Mouse (Mus musculus): ENCODE results near the gene Trim16. TPM values are rescaled to one million over a fixed set of nuclear protein-coding genes. Genes with fewer than 3 reads are reported as not detected.

Trim16 gene
- polyA plus RNA-seq, 1 experiment from 2014 or later: 16.4 TPM

GRCm38 (mm10) chr11:62865562-62865961, 45.5 kb downstream of the Trim16 start:
- Histone ChIP-seq H3K36me3 (ENCODE audit: insufficient read depth, low read length) (no peaks in the 10 kb centered on the region), H3K4me3 (replicated peaks; ENCODE audit: low read depth, low read length) (no peak overlapping the region)
- no peak for DNase-seq (ENCODE audit: low spot score)

GRCm38 (mm10) chr11:62866685-62867084, 46.7 kb downstream of the Trim16 start:
- DNase-seq (ENCODE audit: low spot score) (no peak), ATAC-seq (replicated peaks; ENCODE audit: low FRiP score, low read depth) (no peak)
- no peak overlapping the region for H3K4me2 ChIP-seq (ENCODE audit: low read length)
- no peak overlapping the region for H3K27ac ChIP-seq
- H3K27me3 ChIP-seq (ENCODE audit: insufficient read depth, low read length): no peaks in the 10 kb centered on the region
- no peak overlapping the region for H3K4me3 ChIP-seq (replicated peaks; ENCODE audit: low read depth, low read length)
- TF ChIP-seq CTCF (IDR thresholded peaks at IDR 0.05; ENCODE audit: low read depth): no peak
- no peaks in the 10 kb centered on the region for H3K36me3 ChIP-seq (ENCODE audit: insufficient read depth, low read length)
- WGBS: 78% methylated on average over 7 of the region's 7 CpGs
- no peak overlapping the region for H3K9ac ChIP-seq (ENCODE audit: low read depth, low read length)
- no peaks in the 10 kb centered on the region for H3K9me3 ChIP-seq (replicated peaks; ENCODE audit: low read length)
- no peaks in the 10 kb centered on the region for H3K4me1 ChIP-seq (replicated peaks; ENCODE audit: insufficient read depth, low read length)

More at GRCm38 (mm10) chr11:62865562-62865961, 45.5 kb downstream of the Trim16 start:
- WGBS: 77% methylated on average over 4 of the region's 4 CpGs
- H3K4me1 ChIP-seq (replicated peaks; ENCODE audit: insufficient read depth, low read length): no peaks in the 10 kb centered on the region
- H3K27me3 ChIP-seq (ENCODE audit: insufficient read depth, low read length): no peaks in the 10 kb centered on the region
- H3K4me2 ChIP-seq (ENCODE audit: low read length): no peak overlapping the region
- ATAC-seq (replicated peaks; ENCODE audit: low FRiP score, low read depth): no peak
- TF ChIP-seq CTCF (IDR thresholded peaks at IDR 0.05; ENCODE audit: low read depth): no peak
- H3K9me3 ChIP-seq (replicated peaks; ENCODE audit: low read length): no peaks in the 10 kb centered on the region
- no peak overlapping the region for H3K27ac ChIP-seq
- no peak overlapping the region for H3K9ac ChIP-seq (ENCODE audit: low read depth, low read length)

GRCm38 (mm10) chr11:62869201-62869600, 49.2 kb downstream of the Trim16 start:
- Histone ChIP-seq H3K9ac (ENCODE audit: low read depth, low read length) (no peak overlapping the region), H3K4me2 (ENCODE audit: low read length) (no peak overlapping the region), H3K36me3 (ENCODE audit: insufficient read depth, low read length) (no peaks in the 10 kb centered on the region), H3K4me1 (replicated peaks; ENCODE audit: insufficient read depth, low read length) (no peaks in the 10 kb centered on the region), H3K27me3 (ENCODE audit: insufficient read depth, low read length) (no peaks in the 10 kb centered on the region), H3K9me3 (replicated peaks; ENCODE audit: low read length) (no peaks in the 10 kb centered on the region), H3K4me3 (replicated peaks; ENCODE audit: low read depth, low read length) (no peak overlapping the region), H3K27ac (no peak overlapping the region)
- TF ChIP-seq CTCF (IDR thresholded peaks at IDR 0.05; ENCODE audit: low read depth): no peak
- ATAC-seq (replicated peaks; ENCODE audit: low FRiP score, low read depth) (no peak), DNase-seq (ENCODE audit: low spot score) (no peak)
- WGBS: 74% methylated on average over 5 of the region's 5 CpGs

GRCm38 (mm10) chr11:62869715-62870371, 49.8 kb downstream of the Trim16 start:
- H3K4me1 ChIP-seq (replicated peaks; ENCODE audit: insufficient read depth, low read length): no peaks in the 10 kb centered on the region
- ATAC-seq (replicated peaks; ENCODE audit: low FRiP score, low read depth) (no peak), DNase-seq (ENCODE audit: low spot score) (no peak)
- H3K9ac ChIP-seq (ENCODE audit: low read depth, low read length): no peak overlapping the region
- H3K27me3 ChIP-seq (ENCODE audit: insufficient read depth, low read length): no peaks in the 10 kb centered on the region
- no peaks in the 10 kb centered on the region for H3K36me3 ChIP-seq (ENCODE audit: insufficient read depth, low read length)
- WGBS: 80% methylated on average over 8 of the region's 8 CpGs
- no peaks in the 10 kb centered on the region for H3K9me3 ChIP-seq (replicated peaks; ENCODE audit: low read length)
- no peak overlapping the region for H3K27ac ChIP-seq
- no peak for TF ChIP-seq CTCF (IDR thresholded peaks at IDR 0.05; ENCODE audit: low read depth)
- no peak overlapping the region for H3K4me2 ChIP-seq (ENCODE audit: low read length)
- no peak overlapping the region for H3K4me3 ChIP-seq (replicated peaks; ENCODE audit: low read depth, low read length)

- Histone ChIP-seq H3K4me2 (ENCODE audit: low read length) (no peak overlapping the region), H3K36me3 (ENCODE audit: insufficient read depth, low read length) (no peaks in the 10 kb centered on the region), H3K27me3 (ENCODE audit: insufficient read depth, low read length) (no peaks in the 10 kb centered on the region), H3K9ac (ENCODE audit: low read depth, low read length) (no peak overlapping the region), H3K9me3 (replicated peaks; ENCODE audit: low read length) (no peaks in the 10 kb centered on the region), H3K27ac (no peak overlapping the region), H3K4me3 (replicated peaks; ENCODE audit: low read depth, low read length) (no peak overlapping the region), H3K4me1 (replicated peaks; ENCODE audit: insufficient read depth, low read length) (no peaks in the 10 kb centered on the region)
- 78% methylated on average over 9 of the region's 9 CpGs for WGBS
- ATAC-seq (replicated peaks; ENCODE audit: low FRiP score, low read depth) (no peak), DNase-seq (ENCODE audit: low spot score) (no peak)
- TF ChIP-seq CTCF (IDR thresholded peaks at IDR 0.05; ENCODE audit: low read depth): no peak
These were observed 53.4 kb downstream of the Trim16 start for GRCm38 (mm10) chr11:62873479-62873878.

GRCm38 (mm10) chr11:62875696-62876095, 55.7 kb downstream of the Trim16 start:
- no peaks in the 10 kb centered on the region for H3K27me3 ChIP-seq (ENCODE audit: insufficient read depth, low read length)
- H3K4me2 ChIP-seq (ENCODE audit: low read length): no peak overlapping the region

GRCm38 (mm10) chr11:62876445-62876844, 56.4 kb downstream of the Trim16 start:
- ATAC-seq (replicated peaks; ENCODE audit: low FRiP score, low read depth): no peak
- no peaks in the 10 kb centered on the region for H3K36me3 ChIP-seq (ENCODE audit: insufficient read depth, low read length)

More at GRCm38 (mm10) chr11:62875696-62876095, 55.7 kb downstream of the Trim16 start:
- 88% methylated on average over 1 of the region's 1 CpGs for WGBS
- no peaks in the 10 kb centered on the region for H3K36me3 ChIP-seq (ENCODE audit: insufficient read depth, low read length)
- TF ChIP-seq CTCF (IDR thresholded peaks at IDR 0.05; ENCODE audit: low read depth): no peak
- no peak overlapping the region for H3K4me3 ChIP-seq (replicated peaks; ENCODE audit: low read depth, low read length)
- no peak overlapping the region for H3K9ac ChIP-seq (ENCODE audit: low read depth, low read length)
- ATAC-seq (replicated peaks; ENCODE audit: low FRiP score, low read depth) (no peak), DNase-seq (ENCODE audit: low spot score) (peak; percentile 9)
- no peaks in the 10 kb centered on the region for H3K9me3 ChIP-seq (replicated peaks; ENCODE audit: low read length)
- H3K27ac ChIP-seq: no peak overlapping the region
- no peaks in the 10 kb centered on the region for H3K4me1 ChIP-seq (replicated peaks; ENCODE audit: insufficient read depth, low read length)

More at GRCm38 (mm10) chr11:62876445-62876844, 56.4 kb downstream of the Trim16 start:
- WGBS: 78% methylated on average over 4 of the region's 4 CpGs
- no peak for DNase-seq (ENCODE audit: low spot score)
- H3K9ac ChIP-seq (ENCODE audit: low read depth, low read length): no peak overlapping the region
- H3K4me2 ChIP-seq (ENCODE audit: low read length): no peak overlapping the region
- H3K4me1 ChIP-seq (replicated peaks; ENCODE audit: insufficient read depth, low read length): no peaks in the 10 kb centered on the region
- no peaks in the 10 kb centered on the region for H3K27me3 ChIP-seq (ENCODE audit: insufficient read depth, low read length)
- H3K27ac ChIP-seq: no peak overlapping the region
- no peaks in the 10 kb centered on the region for H3K9me3 ChIP-seq (replicated peaks; ENCODE audit: low read length)
- H3K4me3 ChIP-seq (replicated peaks; ENCODE audit: low read depth, low read length): no peak overlapping the region
- TF ChIP-seq CTCF (IDR thresholded peaks at IDR 0.05; ENCODE audit: low read depth): no peak
